Mouse (Mus musculus): ENCODE data around the gene Mnd1. TPM values are rescaled to one million over a fixed set of nuclear protein-coding genes. Genes with fewer than 3 reads are reported as not detected.

The Mnd1 gene
- polyA plus RNA-seq, 1 experiment from 2014 or later = 20.1 TPM

GRCm38 (mm10) chr3:84061523-84062453, 93.8 kb downstream of the Mnd1 start:
- TF ChIP-seq CTCF (IDR thresholded peaks at IDR 0.05) = no peak
- in situ Hi-C loops (cut with MboI; ENCODE audit: low pct_unique_long_range_greater_than_20kb) = no loop called here
- DNase-seq (ENCODE audit: low read depth, low spot score) = no peak
- CTCF ChIA-PET = interaction anchor here (0.8 kb wide), 1 partner anchor 10 kb away, joined by 3 read pairs; no protein-coding TSS in a partner anchor
- no peaks in the 10 kb centered on the region for H3K27me3 ChIP-seq
- no peak for ATAC-seq
- POLR2A ChIA-PET = no interaction called here

GRCm38 (mm10) chr3:84060946-84061345, 94.6 kb downstream of the Mnd1 start:
- no peak for TF ChIP-seq CTCF (IDR thresholded peaks at IDR 0.05)
- in situ Hi-C loops (cut with MboI; ENCODE audit: low pct_unique_long_range_greater_than_20kb) = no loop called here
- H3K27me3 ChIP-seq = no peaks in the 10 kb centered on the region
- ATAC-seq = no peak
- no peak for DNase-seq (ENCODE audit: low read depth, low spot score)
- ChIA-PET POLR2A (no interaction called here), CTCF (no interaction called here)

- TF ChIP-seq CTCF (IDR thresholded peaks at IDR 0.05) = no peak
- CTCF ChIA-PET = no interaction called here
- POLR2A ChIA-PET = no interaction called here
- ATAC-seq (no peak), DNase-seq (ENCODE audit: low read depth, low spot score) (no peak)
- in situ Hi-C loops (cut with MboI; ENCODE audit: low pct_unique_long_range_greater_than_20kb) = no loop called here
- no peaks in the 10 kb centered on the region for H3K27me3 ChIP-seq
These were observed 95.5 kb downstream of the Mnd1 start for GRCm38 (mm10) chr3:84060128-84060527.

GRCm38 (mm10) chr3:84059676-84060075, 95.9 kb downstream of the Mnd1 start:
- no peak for TF ChIP-seq CTCF (IDR thresholded peaks at IDR 0.05)

GRCm38 (mm10) chr3:84059261-84059660, 96.3 kb downstream of the Mnd1 start:
- in situ Hi-C loops (cut with MboI; ENCODE audit: low pct_unique_long_range_greater_than_20kb) = no loop called here
- ChIA-PET POLR2A (no interaction called here), CTCF (interaction anchor here (1.1 kb wide), 1 partner anchor 21 kb away, joined by 3 read pairs; no protein-coding TSS in a partner anchor)
- no peak for TF ChIP-seq CTCF (IDR thresholded peaks at IDR 0.05)
- ATAC-seq = no peak
- DNase-seq (ENCODE audit: low read depth, low spot score) = no peak
- H3K27me3 ChIP-seq = no peaks in the 10 kb centered on the region

More at GRCm38 (mm10) chr3:84059676-84060075, 95.9 kb downstream of the Mnd1 start:
- CTCF ChIA-PET = interaction anchor here (1.1 kb wide), 1 partner anchor 21 kb away, joined by 3 read pairs; no protein-coding TSS in a partner anchor
- ATAC-seq (no peak), DNase-seq (ENCODE audit: low read depth, low spot score) (no peak)
- POLR2A ChIA-PET = no interaction called here
- H3K27me3 ChIP-seq = no peaks in the 10 kb centered on the region
- in situ Hi-C loops (cut with MboI; ENCODE audit: low pct_unique_long_range_greater_than_20kb) = no loop called here

- in situ Hi-C loops (cut with MboI; ENCODE audit: low pct_unique_long_range_greater_than_20kb) = no loop called here
- no peak for DNase-seq (ENCODE audit: low read depth, low spot score)
- ATAC-seq = peak; percentile 39
- CTCF ChIA-PET = no interaction called here
- POLR2A ChIA-PET = interaction anchor here (1.2 kb wide), 1 partner anchor 9 kb away, joined by 3 read pairs; the partner anchor contains the start of gene Tmem131l
- no peak for TF ChIP-seq CTCF (IDR thresholded peaks at IDR 0.05)
- H3K27me3 ChIP-seq = no peaks in the 10 kb centered on the region
These were observed 106.8 kb downstream of the Mnd1 start for GRCm38 (mm10) chr3:84048729-84049175.

GRCm38 (mm10) chr3:84046206-84046605, 109.4 kb downstream of the Mnd1 start:
- no peaks in the 10 kb centered on the region for H3K27me3 ChIP-seq

GRCm38 (mm10) chr3:84041739-84042138, 113.8 kb downstream of the Mnd1 start:
- ChIA-PET CTCF (interaction anchor here (1.4 to 2.8 kb wide), 5 partner anchors 8 to 80 kb away, joined by 4 to 10 read pairs (median 6); no protein-coding TSS in a partner anchor), POLR2A (no interaction called here)
- in situ Hi-C loops (cut with MboI; ENCODE audit: low pct_unique_long_range_greater_than_20kb) = loop anchor here (5.0 kb wide), 1 partner anchor 89 kb away; no protein-coding TSS in a partner anchor
- DNase-seq (ENCODE audit: low read depth, low spot score) (no peak), ATAC-seq (no peak)
- no peak for TF ChIP-seq CTCF (IDR thresholded peaks at IDR 0.05)
- H3K27me3 ChIP-seq = peaks cover 3% of the 10 kb centered on the region

More at GRCm38 (mm10) chr3:84046206-84046605, 109.4 kb downstream of the Mnd1 start:
- in situ Hi-C loops (cut with MboI; ENCODE audit: low pct_unique_long_range_greater_than_20kb) = no loop called here
- POLR2A ChIA-PET = no interaction called here
- no peak for TF ChIP-seq CTCF (IDR thresholded peaks at IDR 0.05)
- no peak for DNase-seq (ENCODE audit: low read depth, low spot score)
- CTCF ChIA-PET = no interaction called here
- ATAC-seq = no peak

GRCm38 (mm10) chr3:84040476-84041082, 115.0 kb downstream of the Mnd1 start:
- in situ Hi-C loops (cut with MboI; ENCODE audit: low pct_unique_long_range_greater_than_20kb) = loop anchor here (5.0 kb wide), 1 partner anchor 88 kb away; no protein-coding TSS in a partner anchor
- no peak for DNase-seq (ENCODE audit: low read depth, low spot score)

More at GRCm38 (mm10) chr3:84040476-84041082, 115.0 kb downstream of the Mnd1 start:
- ChIA-PET POLR2A (interaction anchor here (0.6 to 1.6 kb wide), 4 partner anchors 8 to 628 kb away, joined by 3 read pairs; no protein-coding TSS in a partner anchor), CTCF (interaction anchor here (1.0 to 2.8 kb wide), 8 partner anchors 10 to 115 kb away, joined by 3 to 10 read pairs (median 4); no protein-coding TSS in a partner anchor)
- peaks cover 3% of the 10 kb centered on the region for H3K27me3 ChIP-seq
- no peak for TF ChIP-seq CTCF (IDR thresholded peaks at IDR 0.05)
- ATAC-seq = peak; percentile 41

Measured in Patski (cell line).